Mouse (Mus musculus) yolk sac, embryonic 10.5 days (tissue): ENCODE measurements at regions not wholly inside any gene's neighbourhood (a gene's known extent, or its start where the extent isn't known, plus 50 kb on each side); places are given as distances from the start of the nearest gene placed in this dataset.

Experiments
- DNase-seq: peaks from one replicate; pipeline ENCODE4 v3.0.0-alpha.2; 2017; ENCODE audit warnings: low spot score

DNA sequence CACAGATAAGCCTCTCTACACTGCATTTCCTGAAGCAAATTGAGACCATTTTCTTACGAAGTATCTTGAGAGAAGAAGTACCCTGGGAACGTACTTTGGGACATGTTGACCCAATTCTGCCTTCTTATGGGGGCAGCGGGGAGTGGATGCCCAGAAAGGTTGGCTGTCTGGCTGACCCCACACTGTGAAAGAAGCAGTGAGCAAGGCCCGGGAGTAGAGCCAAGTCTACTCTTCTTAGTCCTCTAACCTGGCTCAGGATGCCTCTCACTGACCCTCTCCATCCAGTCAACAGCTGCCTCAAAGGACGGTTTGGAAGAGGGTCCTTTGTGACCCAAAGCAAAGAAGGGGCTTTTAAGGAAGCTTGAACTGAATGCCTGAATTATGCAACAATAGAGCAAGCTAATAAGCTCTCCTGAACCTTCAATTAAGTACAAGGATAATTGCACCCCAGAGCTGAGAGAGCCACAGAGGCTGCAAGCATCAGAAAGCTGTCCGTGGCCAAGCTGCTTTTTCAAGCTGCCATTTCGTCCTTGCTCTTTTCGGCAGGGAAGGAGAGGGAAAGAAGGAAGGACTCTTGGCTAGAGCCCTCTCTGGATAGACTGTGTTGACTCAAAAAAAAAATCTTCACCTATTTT is 70.3 kb downstream of the Pctp start:
- no peak for DNase-seq

DNA sequence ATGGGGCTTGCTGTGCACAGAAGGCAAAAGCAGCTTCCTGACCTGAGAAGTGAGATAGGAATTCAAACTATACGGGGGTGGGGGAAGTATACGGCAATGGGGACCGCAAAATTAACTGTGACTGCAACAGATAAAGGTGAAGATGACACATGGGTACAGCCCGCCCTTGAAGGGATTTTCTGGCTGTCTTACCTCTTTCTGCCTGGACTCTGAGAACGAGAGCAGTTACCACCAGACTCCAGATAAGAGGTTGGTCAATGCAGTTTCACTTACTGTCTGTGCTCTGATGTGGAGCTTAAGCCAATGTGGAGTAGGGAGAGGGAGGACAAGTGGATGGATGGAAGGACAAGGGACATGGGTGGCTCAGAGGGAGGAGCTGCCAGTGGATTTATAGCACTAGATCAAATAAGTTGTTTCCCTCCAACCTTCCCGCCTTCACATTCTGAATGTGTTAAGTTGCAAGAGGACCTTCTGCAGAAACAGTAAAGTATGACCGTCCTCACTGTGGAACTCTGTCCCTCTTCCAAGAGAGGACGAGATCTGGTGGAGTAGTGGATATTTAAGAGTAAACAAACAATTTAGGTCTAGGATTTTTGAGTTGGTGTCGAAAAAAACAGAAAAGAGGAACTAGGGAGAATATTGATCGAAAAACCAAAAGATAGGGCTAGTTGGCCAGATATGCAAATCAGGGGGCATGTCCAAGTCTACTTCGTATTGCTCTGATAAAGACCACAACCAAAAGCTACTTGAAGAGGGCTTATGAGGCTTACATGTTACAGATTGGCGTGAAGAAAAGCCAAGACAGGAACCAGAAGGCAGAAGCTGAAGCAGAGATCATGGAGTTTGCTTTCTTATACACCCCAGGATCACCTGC is 73.3 kb downstream of the Pctp start:
- no peak for DNase-seq

DNA sequence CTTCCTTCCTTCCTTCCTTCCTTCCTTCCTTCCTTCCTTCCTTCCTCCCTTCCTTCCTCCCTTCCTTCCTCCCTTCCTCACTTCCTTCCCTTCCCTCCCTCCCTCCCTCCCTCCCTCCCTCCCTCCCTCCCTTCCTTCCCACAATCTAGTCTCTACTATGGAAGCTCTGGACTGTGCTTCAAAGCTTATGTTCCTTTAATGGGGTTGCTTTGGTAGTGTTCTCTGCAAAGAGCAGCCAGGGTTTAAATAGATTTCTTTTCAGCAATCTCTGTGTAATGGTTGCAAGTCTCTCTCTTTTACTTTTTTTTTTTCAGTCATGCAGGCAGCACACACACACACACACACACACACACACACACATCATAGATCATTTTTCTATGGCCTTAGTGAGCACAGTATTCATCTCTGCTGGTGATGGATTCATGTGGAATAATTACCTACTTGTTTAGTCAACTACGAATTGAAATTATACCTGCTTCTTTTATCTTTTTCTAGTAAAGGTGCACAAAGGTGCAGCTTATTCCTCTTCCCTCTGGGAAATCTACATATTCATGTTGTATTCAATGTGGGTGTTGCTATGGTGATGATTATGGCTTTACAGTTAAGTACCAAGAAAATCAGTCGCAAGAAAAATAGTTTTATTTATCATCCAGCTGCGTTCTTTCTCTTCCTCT is 75.1 kb downstream of the Pctp start:
- DNase-seq: no peak

- no peak for DNase-seq
Measured at GRCm38 (mm10) chr11:89922551-89922950, 80.1 kb downstream of the Pctp start.

GRCm38 (mm10) chr11:89921146-89921545 is 81.5 kb downstream of the Pctp start:
- no peak for DNase-seq

GRCm38 (mm10) chr11:89915795-89916194 is 86.9 kb downstream of the Pctp start:
- no peak for DNase-seq

DNA sequence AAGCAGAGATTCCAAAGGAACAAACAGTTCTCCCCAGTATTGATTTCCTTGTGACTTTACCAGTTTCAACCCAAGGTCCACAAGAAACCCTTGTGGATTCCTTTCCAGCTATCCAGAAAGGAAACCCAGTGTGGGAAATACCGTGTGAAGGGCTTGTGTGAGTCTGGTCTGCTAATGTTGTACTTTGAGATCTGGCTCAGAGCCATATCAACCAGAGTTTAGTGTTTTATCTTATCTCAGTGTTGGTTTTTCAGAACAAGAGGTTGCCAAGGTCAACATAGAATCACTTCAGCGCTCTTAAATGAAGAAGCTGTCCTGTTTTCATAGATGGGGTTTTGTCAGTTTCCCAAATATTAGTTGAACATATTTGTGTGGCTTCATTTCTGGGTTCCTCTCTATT is 88.1 kb downstream of the Pctp start:
- DNase-seq: peak; percentile 56

DNA sequence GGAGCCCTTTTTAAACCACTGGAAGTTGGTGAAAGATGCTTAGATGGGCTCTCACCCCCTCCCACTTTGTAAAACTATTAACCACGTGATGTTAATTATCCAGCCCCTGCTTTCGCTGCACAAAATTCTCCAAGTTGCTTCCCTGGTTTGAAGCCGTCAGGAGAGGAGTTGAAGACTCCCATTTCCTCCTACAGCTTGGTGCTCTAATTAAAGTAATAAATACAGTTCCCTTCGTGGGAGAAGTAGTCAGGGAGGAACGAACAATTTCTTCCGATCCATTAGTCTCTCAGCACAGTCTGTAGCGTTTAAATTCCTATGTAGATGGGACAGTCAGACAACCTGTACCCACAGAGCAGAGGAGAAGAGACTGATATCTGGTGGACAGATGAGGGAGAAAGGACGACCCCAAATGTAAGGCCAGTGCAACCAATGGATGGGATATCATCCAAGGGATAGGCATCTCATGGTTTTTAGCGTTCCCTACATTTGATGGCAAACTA is 101.4 kb downstream of the Pctp start:
- no peak for DNase-seq

- DNase-seq: no peak
Measured at GRCm38 (mm10) chr11:89898516-89898915, 104.2 kb downstream of the Pctp start.

GRCm38 (mm10) chr11:89896854-89897253 is 105.8 kb downstream of the Pctp start:
- no peak for DNase-seq

DNA sequence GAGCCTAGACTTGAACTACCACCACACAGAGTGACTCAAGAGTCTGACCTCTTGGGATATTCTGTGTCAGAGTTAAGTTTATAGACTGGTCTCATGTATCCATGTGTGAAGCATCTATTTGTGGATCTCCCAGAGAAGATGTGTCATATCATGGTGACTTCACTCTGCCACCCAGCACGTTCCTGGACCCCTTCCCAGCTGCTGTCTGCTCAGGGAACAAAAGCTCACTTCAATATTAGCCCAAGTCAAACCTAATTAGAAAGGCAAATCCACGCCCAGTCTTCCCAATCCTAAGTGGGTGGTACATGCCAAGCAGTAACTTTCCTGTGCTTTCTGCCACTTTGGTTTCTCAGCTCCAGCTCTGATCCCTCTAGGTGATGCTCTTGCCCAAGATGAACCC is 94.1 kb upstream of the Ankfn1 start:
- DNase-seq: no peak

- DNase-seq: no peak
Measured at GRCm38 (mm10) chr11:89867575-89867974, 90.1 kb upstream of the Ankfn1 start.

DNA sequence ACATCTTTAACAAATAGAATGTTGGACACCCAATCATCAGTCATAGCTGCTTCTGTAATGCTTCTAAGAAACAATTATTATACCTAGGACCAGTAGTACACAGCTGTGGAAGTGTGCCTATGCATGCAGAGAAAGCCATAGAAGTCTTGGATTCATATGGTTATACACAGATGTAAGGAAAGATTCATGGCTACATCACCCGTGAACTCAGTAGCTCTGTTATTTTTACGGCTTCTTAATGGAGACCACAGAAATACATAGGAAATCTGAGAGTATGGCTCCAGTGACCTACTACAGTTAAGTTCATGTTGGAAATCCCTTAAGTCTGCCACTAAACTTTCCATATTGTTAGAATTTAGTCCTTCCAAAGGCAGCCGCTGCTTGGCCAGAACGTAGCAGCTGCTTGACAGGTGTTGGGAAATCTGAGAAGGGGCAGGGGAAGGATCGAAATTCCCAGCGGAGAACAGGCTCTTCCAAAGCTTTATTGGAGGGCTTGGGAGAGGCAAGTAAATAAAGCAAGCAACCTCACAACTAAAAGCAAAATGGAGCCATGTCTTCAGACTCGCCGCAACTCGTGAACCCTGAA is 78.8 kb upstream of the Ankfn1 start:
- no peak for DNase-seq

DNA sequence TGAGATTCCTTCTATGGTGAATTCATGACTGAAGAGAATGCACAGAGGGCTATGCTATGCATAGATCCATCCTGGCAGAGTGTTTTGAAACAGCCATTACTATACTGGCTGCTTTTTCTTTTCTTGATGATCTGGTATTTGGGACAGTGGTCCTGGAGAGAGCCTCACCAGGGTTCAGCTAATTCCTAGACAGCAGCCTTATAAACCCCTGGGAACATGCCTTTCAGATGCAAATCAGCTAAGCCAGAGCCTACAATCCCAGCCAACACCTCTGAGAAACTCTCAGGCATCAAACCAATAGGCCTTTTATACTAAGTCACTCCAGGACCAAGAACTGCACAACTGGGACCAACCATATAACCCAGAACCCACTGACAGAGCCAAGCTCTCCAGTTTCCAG is 64.4 kb upstream of the Ankfn1 start:
- DNase-seq: no peak

GRCm38 (mm10) chr11:89839671-89840327 is 62.3 kb upstream of the Ankfn1 start:
- no peak for DNase-seq

DNA sequence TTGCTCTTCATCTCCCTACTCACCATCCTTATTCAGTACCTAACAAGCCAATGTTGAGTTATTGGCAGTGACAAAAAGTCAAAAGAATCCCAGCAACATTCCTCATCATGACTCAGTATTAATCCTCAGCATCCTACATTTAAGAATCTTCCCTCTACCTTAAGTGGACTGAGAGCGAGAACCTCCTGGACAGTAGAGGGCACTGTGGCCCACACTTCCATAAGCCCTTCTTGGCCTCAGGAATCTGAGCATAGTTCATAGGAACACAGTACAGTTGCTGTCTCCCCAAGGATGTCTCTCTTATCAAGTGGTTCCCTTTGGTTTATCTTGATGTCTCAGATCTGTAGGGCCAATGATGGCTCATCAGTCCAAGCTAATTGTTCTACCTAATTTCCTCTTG is 60.5 kb upstream of the Ankfn1 start:
- DNase-seq: no peak

DNA sequence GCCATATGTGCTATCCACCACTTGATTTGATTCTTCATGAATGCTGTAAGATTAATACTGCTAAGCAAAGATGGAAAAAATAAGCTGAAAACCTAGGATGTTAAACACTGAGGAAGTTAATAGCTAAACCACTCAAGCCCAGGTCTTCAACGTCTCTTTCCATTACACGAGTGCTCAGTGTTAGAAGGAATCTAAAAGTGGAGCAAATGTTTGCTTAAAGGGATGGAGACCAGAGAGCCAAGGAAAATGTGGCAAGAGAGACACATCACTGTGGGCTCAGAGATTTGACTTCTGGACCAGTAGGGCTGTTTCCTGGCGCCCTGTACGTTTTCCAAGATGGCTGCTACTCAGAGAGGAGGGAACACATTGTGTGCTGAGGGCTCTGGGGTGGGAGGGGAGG is 59.4 kb upstream of the Ankfn1 start:
- no peak for DNase-seq

- DNase-seq: no peak
Measured at GRCm38 (mm10) chr11:89834068-89834467, 56.6 kb upstream of the Ankfn1 start.

DNA sequence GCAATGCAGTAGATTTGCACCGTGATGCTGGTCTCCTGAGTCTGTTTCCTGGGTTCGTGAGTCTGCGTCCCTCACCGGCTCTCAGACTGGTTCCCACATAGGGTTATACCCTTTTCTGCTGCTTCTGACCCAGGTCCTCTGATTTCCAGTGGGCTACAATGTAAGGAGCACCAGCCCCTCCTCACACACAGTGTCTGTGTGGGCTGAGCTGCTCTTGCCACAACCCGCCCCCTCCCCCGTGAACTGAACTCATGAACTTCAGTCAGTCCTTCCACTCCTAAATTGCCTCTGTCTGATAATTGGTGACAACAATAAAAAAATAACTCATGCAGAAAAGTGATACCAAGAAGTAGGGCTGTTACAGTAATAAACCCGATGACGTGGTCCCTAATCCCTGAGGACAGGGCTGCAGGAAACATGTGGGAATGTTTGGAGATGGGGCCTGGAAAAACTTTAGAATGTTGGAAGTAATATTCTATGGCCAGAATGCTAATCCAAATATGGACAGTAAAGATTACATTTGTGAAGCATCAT is 54.2 kb upstream of the Ankfn1 start:
- DNase-seq: no peak
